Mouse (Mus musculus): ENCODE results near the gene Hgfac.

The Hgfac gene

DNA sequence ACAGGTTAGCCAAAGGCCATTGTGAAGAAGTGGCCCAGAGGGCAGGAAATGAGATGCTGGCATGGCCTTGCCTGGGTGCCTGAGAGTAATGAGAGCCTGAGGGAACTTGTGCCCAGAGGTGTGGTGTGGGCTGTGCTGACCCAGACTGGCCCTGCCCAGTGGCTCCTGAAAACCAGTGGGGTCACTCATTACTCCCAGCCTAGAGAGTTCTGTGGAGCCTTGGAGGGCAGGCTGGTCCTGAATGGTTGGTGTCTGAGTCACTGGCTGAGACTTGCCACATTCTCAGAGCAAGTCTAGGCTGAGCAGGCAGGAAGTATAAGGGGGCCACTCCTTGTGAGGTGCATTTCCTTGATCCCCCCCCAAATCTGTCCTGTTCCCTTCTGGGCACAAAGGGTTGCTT, 3.9 kb upstream of the Hgfac start:
- no peak for DNase-seq (ENCODE audit: low spot score in 2 of 2)

GRCm38 (mm10) chr5:35042431-35043109, 1.3 kb downstream of the Hgfac start:
- DNase-seq (ENCODE audit: low spot score in 2 of 2), result no peak

GRCm38 (mm10) chr5:35043110-35043451, 1.8 kb downstream of the Hgfac start:
- peak; percentile 77 to 86 for DNase-seq (ENCODE audit: low spot score in 2 of 2)

GRCm38 (mm10) chr5:35050541-35050940, 9.2 kb downstream of the Hgfac start:
- no peak for DNase-seq (ENCODE audit: low spot score in 2 of 2)

DNA sequence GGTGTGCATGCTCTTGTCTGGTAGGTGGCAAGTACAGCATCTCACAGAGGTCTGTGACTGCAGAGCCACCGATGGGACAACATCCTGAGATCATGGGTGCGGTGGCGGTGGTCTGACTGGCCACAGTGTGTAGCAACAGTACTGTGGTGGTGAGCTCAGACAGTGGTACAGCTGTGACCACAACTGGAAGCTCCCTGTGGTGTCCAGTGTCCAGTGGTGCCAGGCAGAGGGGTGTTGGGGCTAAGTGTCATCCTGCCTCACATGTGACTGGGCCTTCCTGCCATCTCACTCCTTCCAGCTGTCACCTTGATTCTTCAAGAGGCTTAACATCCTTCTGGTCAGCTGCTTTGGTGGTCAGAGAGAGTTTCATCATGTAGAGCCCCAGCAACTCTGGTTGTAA, 13.3 kb downstream of the Hgfac start:
- DNase-seq (ENCODE audit: low spot score in 2 of 2), result no peak

- no peak for DNase-seq (ENCODE audit: low spot score in 2 of 2)
Measured at GRCm38 (mm10) chr5:35055076-35055475, 13.8 kb downstream of the Hgfac start.

GRCm38 (mm10) chr5:35056604-35057432, 15.5 kb downstream of the Hgfac start, which contains the start of gene Dok7:
TSS of gene Dok7 (plus strand) at chr5:35056766.
- no peak for DNase-seq (ENCODE audit: low spot score in 2 of 2)

DNA sequence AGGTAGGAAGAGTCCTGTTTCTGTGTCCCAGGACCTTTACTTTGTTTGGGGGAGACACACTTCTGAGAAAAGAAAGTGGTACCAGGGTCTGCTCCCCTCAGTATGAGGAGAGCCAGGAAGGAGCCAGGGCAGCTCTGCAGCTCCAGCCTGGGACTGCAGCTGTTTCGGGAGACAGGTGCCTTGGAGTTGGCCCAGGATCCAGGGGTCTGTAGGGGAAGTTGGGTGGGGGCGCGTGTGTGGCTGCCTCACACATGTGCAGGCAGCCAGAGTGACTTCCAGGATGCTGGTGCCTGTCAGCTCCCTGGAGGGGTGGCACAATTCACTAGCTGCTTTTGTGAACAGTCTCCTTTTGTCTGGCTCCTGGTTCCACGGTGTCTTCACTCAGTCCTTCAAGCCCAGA, 16.3 kb downstream of the Hgfac start:
- DNase-seq (ENCODE audit: low spot score in 2 of 2), result no peak

- DNase-seq (ENCODE audit: low spot score in 2 of 2), result no peak
Measured at GRCm38 (mm10) chr5:35058216-35058615, 16.9 kb downstream of the Hgfac start.

GRCm38 (mm10) chr5:35060098-35060497, 18.8 kb downstream of the Hgfac start:
- no peak for DNase-seq (ENCODE audit: low spot score in 2 of 2)

GRCm38 (mm10) chr5:35069841-35070240, 28.5 kb downstream of the Hgfac start:
- DNase-seq (ENCODE audit: low spot score in 2 of 2), result no peak

GRCm38 (mm10) chr5:35070314-35070713, 29.0 kb downstream of the Hgfac start:
- no peak for DNase-seq (ENCODE audit: low spot score in 2 of 2)

DNA sequence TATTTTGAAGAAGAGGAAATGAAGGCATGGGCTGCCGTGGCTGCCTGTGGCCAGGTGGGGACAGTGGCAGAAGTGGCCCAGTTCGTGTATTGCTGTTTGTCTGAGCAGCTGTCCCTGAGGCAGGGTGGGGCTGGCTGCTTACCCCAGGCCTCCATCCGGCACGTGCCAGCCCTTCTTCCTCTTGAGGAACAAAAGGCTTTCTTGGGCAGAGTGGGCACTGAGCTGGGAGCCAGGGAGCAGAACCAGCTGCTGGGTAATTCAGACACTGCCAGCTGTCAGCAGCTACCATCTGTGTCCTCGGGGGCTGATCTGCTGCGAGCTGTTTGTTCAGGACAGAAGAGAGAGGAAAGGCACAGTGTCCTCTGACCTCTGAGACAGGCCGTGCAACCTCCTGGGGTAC, 29.6 kb downstream of the Hgfac start:
- no peak for DNase-seq (ENCODE audit: low spot score in 2 of 2)

DNA sequence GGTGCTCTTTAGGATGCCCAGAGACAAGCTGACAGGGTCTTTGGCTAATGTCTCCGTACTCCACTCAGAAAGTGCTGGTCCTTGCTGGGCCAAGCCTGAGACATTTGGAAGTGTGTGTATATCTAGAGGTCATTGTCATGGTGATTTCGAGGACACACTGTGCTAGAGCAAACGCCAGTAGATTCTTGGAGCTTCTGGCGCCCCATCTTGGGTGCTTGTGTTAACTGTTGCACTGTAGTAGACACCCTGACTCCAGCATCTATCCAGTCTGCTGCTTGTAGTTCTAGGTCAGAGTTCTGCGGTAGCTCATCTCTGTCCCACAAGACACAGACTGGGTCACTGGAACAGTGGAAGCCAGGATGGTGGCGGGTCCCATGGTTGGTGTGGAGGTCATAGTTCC, 30.5 kb downstream of the Hgfac start:
- no peak for DNase-seq (ENCODE audit: low spot score in 2 of 2)

DNA sequence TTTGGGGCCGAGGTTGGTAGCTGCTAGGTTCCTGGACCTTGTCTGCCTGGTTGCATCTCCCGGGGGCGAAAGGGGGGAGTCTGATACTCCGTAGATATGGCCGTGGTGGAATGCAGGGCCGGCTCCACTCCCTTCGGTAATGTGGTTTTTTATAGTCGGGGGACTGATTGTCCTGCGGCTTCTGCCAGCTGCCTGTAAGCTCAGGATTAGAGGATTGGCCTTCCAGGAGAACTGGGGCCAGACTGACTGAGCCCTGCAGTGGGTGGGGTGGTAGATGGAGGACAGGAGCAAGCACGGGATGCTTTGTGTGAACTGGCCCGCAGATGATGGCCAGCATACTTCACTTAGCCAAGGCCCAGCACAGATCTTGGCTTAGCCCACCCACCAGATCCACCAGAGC, 31.9 kb downstream of the Hgfac start:
- DNase-seq (ENCODE audit: low spot score in 2 of 2), result no peak

GRCm38 (mm10) chr5:35073992-35074391, 32.7 kb downstream of the Hgfac start:
- DNase-seq (ENCODE audit: low spot score in 2 of 2), result no peak

- DNase-seq (ENCODE audit: low spot score in 2 of 2), result no peak
Measured at GRCm38 (mm10) chr5:35076369-35076768, 35.1 kb downstream of the Hgfac start.

DNA sequence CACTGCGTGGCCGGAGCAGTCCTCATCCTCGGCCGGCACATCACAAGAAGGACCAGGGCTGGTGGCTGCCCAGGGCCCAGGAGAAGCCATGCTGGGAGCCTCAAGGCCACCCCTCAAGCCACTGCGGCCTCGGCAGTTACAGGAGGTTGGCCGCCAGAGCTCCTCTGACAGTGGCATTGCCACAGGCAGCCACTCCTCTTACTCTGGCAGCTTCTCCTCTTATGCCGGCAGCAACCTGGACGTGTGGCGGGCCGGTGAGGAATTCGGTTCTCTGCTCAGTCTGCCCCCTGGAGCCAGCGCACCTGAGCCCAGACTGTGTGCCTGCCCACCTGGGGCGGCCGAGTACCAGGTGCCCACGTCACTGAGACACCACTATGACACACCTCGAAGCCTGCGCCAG, 37.8 kb downstream of the Hgfac start:
- DNase-seq (ENCODE audit: low spot score in 2 of 2), result no peak

- DNase-seq (ENCODE audit: low spot score in 2 of 2), result no peak
Measured at GRCm38 (mm10) chr5:35084913-35085312, 43.6 kb downstream of the Hgfac start.

DNA sequence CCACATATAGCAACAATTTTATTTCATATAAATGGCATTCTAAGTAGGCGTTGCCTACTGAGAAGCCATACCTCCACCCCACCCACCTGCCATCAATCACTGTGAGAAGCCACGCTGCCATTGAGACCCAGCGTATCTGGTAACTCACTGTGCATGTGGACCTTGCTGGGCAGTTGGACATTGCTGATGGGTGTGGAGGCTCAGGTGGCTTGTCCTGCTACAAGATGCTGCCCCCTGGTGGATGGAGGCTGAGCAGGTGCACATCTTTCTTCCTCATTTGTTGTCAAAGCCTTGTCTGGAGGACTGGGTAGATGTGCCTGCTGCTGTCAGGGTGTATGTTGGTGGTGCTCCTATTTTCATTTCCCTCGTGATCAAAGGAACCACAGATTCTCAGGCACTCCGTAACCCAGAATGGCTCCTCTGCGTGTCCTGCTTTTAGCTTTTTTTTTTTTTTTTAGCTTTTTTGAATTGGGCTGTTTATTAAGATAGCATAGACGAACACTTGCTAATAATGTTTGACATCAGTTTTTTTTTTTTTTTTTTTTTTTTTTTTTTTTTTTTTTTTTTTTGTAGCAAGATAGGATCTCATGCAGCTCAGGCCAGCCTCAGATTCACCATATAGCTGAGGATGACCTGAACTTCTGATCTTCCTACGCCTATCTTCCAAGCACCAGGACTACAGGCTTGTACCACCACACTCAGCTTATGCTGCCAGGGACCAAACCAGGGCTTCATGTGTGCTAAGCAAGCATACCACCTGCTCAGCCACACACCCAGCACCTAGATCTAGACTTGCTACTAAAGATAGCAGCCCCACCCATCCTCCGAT, 47.7 kb downstream of the Hgfac start:
- DNase-seq (ENCODE audit: low spot score in 2 of 2), result peak; percentile 74 to 90

DNA sequence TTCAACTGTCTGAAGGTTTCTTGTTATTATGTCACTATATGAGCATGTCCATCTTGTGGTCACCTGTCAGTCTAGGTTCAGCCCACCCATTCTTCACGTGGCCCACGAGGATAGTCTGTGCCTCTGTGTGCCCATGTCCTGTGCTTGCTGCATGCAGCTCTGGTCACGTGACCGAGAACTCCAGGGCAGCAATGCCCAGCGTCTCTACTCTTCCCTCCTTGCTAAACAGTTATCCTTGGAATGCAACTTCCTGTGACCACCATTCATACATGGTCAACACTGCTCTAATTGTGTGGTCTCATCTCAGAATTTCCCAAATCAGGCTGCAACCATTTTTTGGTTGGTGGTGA, 48.3 kb downstream of the Hgfac start:
- DNase-seq (ENCODE audit: low spot score in 2 of 2), result no peak

GRCm38 (mm10) chr5:35091636-35092035, 50.3 kb downstream of the Hgfac start:
- DNase-seq (ENCODE audit: low spot score in 2 of 2), result no peak

Measured in spleen, postnatal 4 days (tissue).